Mouse (Mus musculus) ES-CJ7 (cell line): Measurements from ENCODE around the gene Tmem256.
"Not testable (repeated sequence)": the region's sequence is repeated elsewhere in the genome, so short reads cannot be mapped to it uniquely, and the experiment has no call there.

Source experiments
- DNase-seq: peaks from one replicate; pipeline ENCODE4 v3.0.0; 2011; ENCODE audit warnings: low read depth, low spot score

Gene Tmem256

GRCm38 (mm10) chr11:69854680-69855079, 16.4 kb downstream of the Tmem256 start:
- DNase-seq, result no peak

GRCm38 (mm10) chr11:69855347-69855746, 17.0 kb downstream of the Tmem256 start:
- peak; percentile 92 for DNase-seq

GRCm38 (mm10) chr11:69858113-69858998, 20.0 kb downstream of the Tmem256 start, which contains the start of gene Tnk1:
Tnk1 (minus strand) TSS chr11:69858730.
- DNase-seq, result peak; percentile 76

- DNase-seq, result not testable (repeated sequence)
Measured at GRCm38 (mm10) chr11:69863729-69864128, 25.4 kb downstream of the Tmem256 start.

GRCm38 (mm10) chr11:69864138-69864860, 26.0 kb downstream of the Tmem256 start:
- DNase-seq, result no peak

GRCm38 (mm10) chr11:69865561-69865960, 27.2 kb downstream of the Tmem256 start:
- DNase-seq, result no peak

GRCm38 (mm10) chr11:69867335-69867734, 29.0 kb downstream of the Tmem256 start:
- DNase-seq, result no peak

GRCm38 (mm10) chr11:69870289-69871069, 32.2 kb downstream of the Tmem256 start:
- no peak for DNase-seq

GRCm38 (mm10) chr11:69871822-69872221, 33.5 kb downstream of the Tmem256 start:
- no peak for DNase-seq

GRCm38 (mm10) chr11:69872451-69872850, 34.1 kb downstream of the Tmem256 start:
- DNase-seq, result no peak

- no peak for DNase-seq
Measured at GRCm38 (mm10) chr11:69876186-69876585, 37.9 kb downstream of the Tmem256 start.

- DNase-seq, result peak; percentile 95
Measured at GRCm38 (mm10) chr11:69876867-69877266, 38.6 kb downstream of the Tmem256 start.

GRCm38 (mm10) chr11:69877878-69878277, 39.6 kb downstream of the Tmem256 start, which contains the start of gene Tmem95:
Tmem95 (minus strand) TSS chr11:69878018.
- no peak for DNase-seq

- no peak for DNase-seq
Measured at GRCm38 (mm10) chr11:69878399-69878798, 40.1 kb downstream of the Tmem256 start.

- no peak for DNase-seq
Measured at GRCm38 (mm10) chr11:69878952-69879351, 40.6 kb downstream of the Tmem256 start.

- DNase-seq, result no peak
Measured at GRCm38 (mm10) chr11:69879711-69880110, 41.4 kb downstream of the Tmem256 start.

GRCm38 (mm10) chr11:69880506-69880852, 42.2 kb downstream of the Tmem256 start:
- DNase-seq, result peak; percentile 78

GRCm38 (mm10) chr11:69880853-69881603, 42.7 kb downstream of the Tmem256 start, which contains the start of gene Kctd11:
Kctd11 (minus strand) TSS chr11:69881406.
- DNase-seq, result peak; percentile 77

- DNase-seq, result no peak
Measured at GRCm38 (mm10) chr11:69881787-69882670, 43.7 kb downstream of the Tmem256 start.

- peak; percentile 80 for DNase-seq
Measured at GRCm38 (mm10) chr11:69883066-69883465, 44.8 kb downstream of the Tmem256 start.
